Mouse (Mus musculus) bone marrow macrophage, adult 2 months (primary cell): ENCODE data around the gene Mbd3.

Experiments
- CTCF ChIP-seq: IDR thresholded peaks from 2 replicates; pipeline ENCODE4 v1.5.1; 2012; ENCODE audit warnings: low read depth, mild to moderate bottlenecking, low read length, moderate library complexity
- POLR2A ChIP-seq: IDR thresholded peaks from 2 replicates; pipeline ENCODE4 v1.6.1; 2012; ENCODE audit warnings: mild to moderate bottlenecking, low read depth, low read length, borderline replicate concordance

GRCm38 (mm10) chr10:80419419-80419818 lies 20.1 kb upstream of the Mbd3 start:
- TF ChIP-seq POLR2A (no peak), CTCF (no peak)
